Mouse (Mus musculus) cerebellum, adult 8-10 months (tissue): ENCODE data around the gene Cox16.

Experiments
- DNase-seq: peaks from one replicate; pipeline ENCODE4 v3.0.0; 2022

The Cox16 gene

GRCm38 (mm10) chr12:81321021-81321420 lies 163.9 kb downstream of the Cox16 start:
- DNase-seq = no peak

DNA sequence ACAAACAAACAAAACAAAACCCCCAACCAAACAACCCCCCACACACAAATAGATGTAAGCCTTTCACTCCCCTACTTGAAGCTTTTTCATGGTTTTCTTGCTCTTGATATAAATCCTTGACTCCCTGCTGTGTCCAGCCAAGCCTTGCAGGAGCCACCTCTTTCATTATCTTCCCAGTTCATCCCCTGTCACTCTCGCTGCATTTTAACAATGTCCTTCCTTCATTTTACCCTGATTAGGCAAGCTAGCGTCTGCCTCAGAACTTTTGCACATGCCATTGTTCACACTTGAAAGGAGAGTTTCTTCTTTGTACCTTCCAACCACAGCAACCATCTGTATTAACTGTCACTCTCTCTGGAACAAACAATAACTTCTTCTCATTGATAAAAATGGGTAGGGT lies 167.1 kb downstream of the Cox16 start:
- no peak for DNase-seq

DNA sequence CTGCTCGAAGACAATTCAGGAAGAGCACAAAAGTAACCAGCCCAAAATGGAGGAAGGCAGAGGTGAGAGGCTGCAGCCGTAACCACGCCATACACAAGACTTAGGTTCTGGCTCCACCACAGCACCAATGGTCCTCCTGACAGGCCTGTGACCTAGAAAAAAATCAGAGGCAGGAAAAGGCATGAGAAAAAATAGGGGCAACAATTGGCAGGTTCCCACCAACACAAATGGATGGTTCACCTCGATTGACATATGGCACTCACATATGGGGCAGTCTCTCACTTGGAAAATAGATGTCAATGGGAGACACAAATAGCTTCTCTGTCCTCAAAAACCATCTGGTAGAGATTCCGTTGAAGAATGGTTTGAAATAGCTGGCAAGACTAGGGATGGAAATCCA lies 169.0 kb downstream of the Cox16 start:
- DNase-seq = peak; percentile 85
